Mouse (Mus musculus): ENCODE measurements at regions not wholly inside any gene's neighbourhood (a gene's known extent, or its start where the extent isn't known, plus 50 kb on each side); places are given as distances from the start of the nearest gene placed in this dataset.

DNA sequence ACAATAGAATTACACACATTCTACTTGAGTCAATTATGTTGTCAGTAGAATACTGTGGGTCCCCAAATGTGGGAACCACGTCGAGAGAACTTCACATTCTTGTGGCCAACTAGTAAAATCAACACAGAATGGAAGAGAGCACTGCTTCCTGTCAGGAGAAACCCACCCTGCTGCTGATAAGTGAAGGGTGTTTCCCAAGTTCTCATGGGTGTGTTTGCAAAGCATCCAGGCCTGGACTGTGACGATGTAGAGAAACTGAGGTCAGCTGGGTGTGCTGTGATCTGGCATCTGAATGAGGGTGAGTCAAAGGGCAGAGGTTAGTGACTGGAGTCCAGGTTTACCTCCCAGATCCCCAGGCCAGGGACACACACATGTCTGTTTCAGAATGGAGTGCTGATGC lies 81.7 kb upstream of the Marcks start:
- TF ChIP-seq CTCF (IDR thresholded peaks at IDR 0.05; ENCODE audit: low read depth) (no peak), EP300 (IDR thresholded peaks at IDR 0.05; ENCODE audit: low read depth) (no peak)
